Mouse (Mus musculus) lung, adult 2 months (tissue): Measurements from ENCODE around the gene Itgb2. TPM values are rescaled to one million over a fixed set of nuclear protein-coding genes. Genes with fewer than 3 reads are reported as not detected.

Experiments
- DNase-seq: peaks from one replicate; pipeline ENCODE4 v3.0.0; 2022
- H3K4me1 ChIP-seq: fragments of 200-500 bp; 2 replicates; pipeline ENCODE4 v1.6.1; 2011; ENCODE audit warnings: low read length; ENCODE audit not compliant: control insufficient read depth, insufficient read depth
- H3K4me3 ChIP-seq: fragments of 200-500 bp; replicated peaks from 2 replicates; pipeline ENCODE3; 2011; ENCODE audit warnings: low read depth, mild to moderate bottlenecking, control low read depth, low read length; ENCODE audit errors: extremely low read depth
- CTCF ChIP-seq: fragments of 200-500 bp; IDR thresholded peaks from 2 replicates; pipeline ENCODE4 v1.5.1; 2011; ENCODE audit warnings: mild to moderate bottlenecking, low read length, control low read depth; ENCODE audit not compliant: insufficient read depth
- POLR2A ChIP-seq: fragments of 200-500 bp; IDR thresholded peaks from 2 replicates; pipeline ENCODE4 v1.6.1; 2011; ENCODE audit warnings: low read depth, mild to moderate bottlenecking, control low read depth, low read length, borderline replicate concordance; ENCODE audit errors: extremely low read depth
- WGBS: fragments of 180-500 bp; shearing (Covaris S2); methylation state at CpG from one replicate; pipeline ENCODE4 v1.1.7; 2018; 5-methylcytosine and 5-hydroxymethylcytosine counted together
- polyA plus RNA-seq: library from polyadenylated mRNA; depleted of rRNA; stranded (reverse); fragments of >200 nt; gene quantifications from 2 replicates; pipeline ENCODE4 v1.2.3, GENCODE M21; 2012

Itgb2 gene
- polyA plus RNA-seq, 1 experiment: 91.7 TPM

DNA sequence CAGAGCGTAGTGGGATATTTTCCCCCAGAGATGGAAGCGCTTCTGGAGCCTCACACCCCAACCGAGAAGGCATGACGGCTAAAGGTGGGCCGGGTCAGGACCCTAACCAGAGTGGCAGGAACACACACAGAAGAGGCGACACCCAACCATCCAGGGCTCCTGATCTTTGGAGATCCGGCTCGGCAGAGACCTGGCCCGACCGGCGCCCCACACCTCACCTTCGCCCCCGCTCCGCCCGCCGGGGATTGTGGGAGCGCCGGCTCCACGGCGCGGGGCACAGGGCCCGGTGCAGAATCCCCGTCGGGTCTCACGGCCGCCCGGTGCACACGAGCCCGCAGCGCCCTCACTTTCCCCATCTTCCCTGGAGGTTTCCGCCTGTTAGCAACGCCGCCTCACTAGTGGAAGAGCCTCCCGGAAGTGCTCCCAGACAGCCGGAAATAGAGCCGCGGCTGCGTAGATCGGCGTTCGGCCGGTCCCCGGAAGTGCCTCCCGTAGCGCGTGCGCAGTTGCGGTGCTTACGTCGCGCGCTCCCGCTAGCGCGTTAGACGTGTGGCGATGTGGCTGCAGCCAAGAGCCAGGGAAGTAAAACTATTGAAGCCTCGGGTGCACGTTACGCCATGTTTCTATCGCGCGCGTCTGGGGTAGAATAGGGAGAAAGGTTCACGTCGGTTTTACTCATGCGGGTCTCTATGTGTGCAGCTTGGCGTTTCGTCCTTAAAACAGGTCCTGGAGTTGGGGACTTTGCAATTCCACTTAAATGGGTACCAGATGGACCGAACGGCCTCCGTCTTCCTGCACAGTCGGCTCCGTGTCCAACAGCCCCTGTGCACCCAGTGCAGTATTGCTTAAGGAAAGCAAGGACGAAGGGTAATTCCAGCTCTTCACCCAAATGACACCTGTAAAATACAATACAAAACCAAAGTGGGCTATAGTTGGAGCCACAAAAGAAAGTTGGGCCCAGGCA, 14.4 kb upstream of the Itgb2 start, which contains the start of gene Fam207a:
Fam207a (minus strand) TSS at position 401 of the 964 bp plus-strand sequence.
- 2% methylated on average over 75 of the region's 75 CpGs for WGBS
- H3K4me1 ChIP-seq: peaks cover 7% of the 10 kb centered on the region
- DNase-seq: peak; percentile 89
- TF ChIP-seq POLR2A (peak; percentile 97), CTCF (no peak)
- peak within 1 kb of the TSS; percentile 73 for H3K4me3 ChIP-seq

DNA sequence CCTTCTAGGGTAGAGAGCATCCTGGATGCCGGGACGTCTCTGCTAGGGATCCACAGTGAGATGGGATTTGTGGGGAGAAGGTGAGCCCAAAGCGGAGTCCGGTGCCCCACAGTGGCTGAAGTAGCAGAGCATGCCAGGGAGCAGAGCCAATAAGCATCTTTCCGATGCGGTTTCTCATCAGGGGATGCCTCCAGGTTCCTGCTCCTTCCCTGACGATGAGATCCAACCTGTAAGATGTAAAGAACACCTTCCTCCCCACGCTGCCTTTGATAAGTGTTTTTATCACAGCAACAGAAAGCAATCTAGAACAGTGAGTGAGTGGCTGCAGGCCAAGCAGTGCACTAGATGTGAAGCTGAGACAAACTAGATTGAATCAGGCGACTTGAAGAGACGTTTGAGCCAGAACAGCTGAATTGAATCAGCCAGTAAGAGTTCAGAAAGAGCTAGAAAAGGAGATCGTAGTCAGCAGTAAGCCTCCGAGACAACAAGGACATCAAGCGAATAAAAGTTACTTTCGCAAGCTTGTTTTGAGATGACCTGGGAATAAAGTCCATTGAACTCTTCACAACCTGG, 13.6 kb upstream of the Itgb2 start:
- H3K4me1 ChIP-seq: peaks cover 7% of the 10 kb centered on the region
- 35% methylated on average over 14 of the region's 14 CpGs for WGBS
- TF ChIP-seq CTCF (no peak), POLR2A (no peak)
- no peak for DNase-seq
- peak overlapping the region; percentile 56 for H3K4me3 ChIP-seq

DNA sequence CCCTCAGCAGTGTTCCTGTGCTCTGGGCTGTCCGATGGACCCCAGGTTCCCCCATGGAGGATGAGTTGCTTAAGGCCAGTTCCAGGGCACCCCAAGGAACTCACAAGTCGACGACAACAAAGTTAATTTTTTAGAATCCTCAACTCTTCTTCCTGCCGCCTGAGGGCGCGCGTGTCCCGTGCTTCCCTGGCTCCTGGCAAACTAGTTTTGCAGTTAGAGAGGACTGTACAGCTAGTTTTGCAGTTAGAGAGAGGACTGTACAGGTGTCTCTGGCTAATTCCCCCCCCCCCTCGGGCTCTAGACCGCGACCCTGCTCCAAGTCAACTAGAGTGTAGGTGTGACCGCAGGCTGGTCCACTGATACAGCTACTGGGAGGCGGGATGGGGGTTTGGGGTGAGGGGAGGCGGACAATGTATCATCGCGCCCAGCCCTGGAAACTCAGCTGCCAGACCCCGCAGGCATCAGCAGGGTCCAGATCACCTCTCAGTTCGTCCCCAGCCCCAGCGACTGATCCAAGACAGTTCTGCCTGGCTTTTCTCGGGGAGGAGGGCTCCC, 12.9 kb upstream of the Itgb2 start:
- TF ChIP-seq CTCF: peak; percentile 94
- TF ChIP-seq POLR2A: no peak
- Histone ChIP-seq H3K4me3 (no peak overlapping the region), H3K4me1 (peaks cover 7% of the 10 kb centered on the region)
- WGBS: 19% methylated on average over 20 of the region's 20 CpGs
- DNase-seq: peak; percentile 64

DNA sequence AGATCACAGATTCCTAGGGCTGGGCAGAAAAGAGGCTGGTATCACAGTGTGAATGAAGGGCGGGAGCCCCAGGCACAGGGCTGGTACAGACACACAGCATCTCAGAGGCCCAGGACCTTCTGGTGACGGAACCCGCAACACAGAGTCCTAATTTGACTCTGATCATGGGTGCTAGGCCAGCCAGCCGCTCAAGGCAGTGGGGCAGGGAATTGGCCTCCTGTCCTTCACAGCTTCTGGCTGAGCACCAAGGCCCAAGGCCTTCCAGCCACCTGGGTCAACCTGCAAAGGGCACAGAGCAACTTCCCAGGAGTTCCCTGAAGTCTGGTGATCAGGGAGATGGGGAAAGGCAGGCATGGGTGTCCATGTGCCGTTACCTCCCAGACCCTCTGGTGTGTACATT, 12.3 kb upstream of the Itgb2 start:
- TF ChIP-seq CTCF: no peak
- no peak for TF ChIP-seq POLR2A
- Histone ChIP-seq H3K4me1 (peaks cover 7% of the 10 kb centered on the region), H3K4me3 (no peak overlapping the region)
- no peak for DNase-seq
- WGBS: 94% methylated on average over 5 of the region's 5 CpGs

DNA sequence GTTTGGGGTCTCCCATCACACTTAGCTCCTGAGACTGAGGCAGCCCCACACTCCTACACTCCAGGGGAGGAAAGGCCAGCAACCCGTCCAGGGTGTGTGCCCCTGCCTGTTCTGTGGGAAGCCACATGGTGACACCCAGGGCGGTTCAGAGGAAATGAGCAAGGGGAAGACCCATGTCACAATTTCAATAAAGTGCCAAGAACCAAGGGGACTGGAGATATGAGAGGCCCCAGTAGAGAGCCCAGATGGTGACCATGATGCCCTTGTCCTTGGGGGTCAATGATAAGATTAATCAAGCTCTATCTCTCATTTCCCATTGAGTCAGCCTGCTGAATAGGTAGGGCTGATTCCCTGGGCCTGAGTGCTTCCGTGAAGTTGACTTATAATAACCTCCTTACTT, 10.9 kb upstream of the Itgb2 start:
- no peak overlapping the region for H3K4me3 ChIP-seq
- no peak for DNase-seq
- 66% methylated on average over 3 of the region's 3 CpGs for WGBS
- TF ChIP-seq CTCF (no peak), POLR2A (no peak)
- peaks cover 9% of the 10 kb centered on the region for H3K4me1 ChIP-seq

DNA sequence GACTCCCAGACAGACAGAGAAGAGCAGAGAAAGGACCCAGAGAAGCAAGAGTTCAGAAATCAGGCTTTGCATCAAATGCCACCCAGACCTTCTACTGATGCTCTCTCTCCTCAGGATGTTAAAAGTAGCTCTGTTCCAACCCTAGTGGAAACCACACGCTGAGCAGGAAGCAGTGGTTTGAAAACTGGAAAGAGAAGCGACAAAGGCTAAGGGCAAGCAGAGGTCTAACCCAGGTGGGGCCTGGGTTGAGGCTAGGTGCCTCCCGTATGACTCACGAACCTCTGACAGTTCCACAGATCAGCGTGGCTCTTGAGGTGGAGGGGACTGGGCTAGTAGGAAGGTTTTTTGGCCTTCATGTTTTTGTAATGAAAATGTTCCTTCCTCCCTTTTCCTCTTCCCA, 9.6 kb upstream of the Itgb2 start:
- peaks cover 7% of the 10 kb centered on the region for H3K4me1 ChIP-seq
- DNase-seq: no peak
- TF ChIP-seq POLR2A (no peak), CTCF (no peak)
- H3K4me3 ChIP-seq: no peak overlapping the region
- 67% methylated on average over 5 of the region's 5 CpGs for WGBS

DNA sequence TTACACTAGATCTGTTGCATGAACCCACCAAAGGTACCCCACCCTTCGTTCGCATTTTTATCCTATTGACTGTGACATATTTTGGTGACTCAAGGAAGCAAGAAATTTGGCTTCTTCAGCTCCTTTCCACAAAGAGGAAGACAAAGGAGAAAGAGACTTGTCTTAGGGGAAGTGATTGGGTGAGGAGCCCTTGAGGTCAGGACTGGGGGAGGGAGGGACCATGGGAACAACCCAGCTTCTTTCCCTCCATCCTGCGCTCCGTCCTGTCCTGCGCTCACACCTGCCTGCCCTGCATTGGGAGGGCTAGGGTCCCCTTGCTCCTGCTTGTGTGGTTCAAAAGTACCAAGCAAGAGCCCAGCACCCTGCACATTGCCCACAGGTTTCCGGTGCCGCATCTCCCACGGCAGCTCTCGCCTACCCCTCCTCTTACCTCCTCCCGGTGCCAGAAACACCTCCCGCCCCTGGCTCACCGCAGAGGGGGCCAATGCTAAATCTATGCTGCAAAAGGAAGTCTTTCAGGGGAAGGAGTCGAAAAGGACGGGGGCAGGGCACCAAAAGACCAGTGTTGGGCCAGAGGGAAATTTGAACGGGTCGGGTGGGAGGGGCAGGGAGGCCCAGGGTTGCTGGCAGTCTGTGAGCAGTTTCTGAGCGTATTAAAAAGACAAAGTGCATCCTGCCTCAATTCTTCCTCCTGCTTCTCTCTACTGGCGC, 7.9 kb upstream of the Itgb2 start:
- peaks cover 3% of the 10 kb centered on the region; the same call in 1 of the 2 replicates for H3K4me1 ChIP-seq
- TF ChIP-seq CTCF (no peak), POLR2A (no peak)
- WGBS: 19% methylated on average over 18 of the region's 18 CpGs
- no peak for DNase-seq
- H3K4me3 ChIP-seq: no peak overlapping the region

DNA sequence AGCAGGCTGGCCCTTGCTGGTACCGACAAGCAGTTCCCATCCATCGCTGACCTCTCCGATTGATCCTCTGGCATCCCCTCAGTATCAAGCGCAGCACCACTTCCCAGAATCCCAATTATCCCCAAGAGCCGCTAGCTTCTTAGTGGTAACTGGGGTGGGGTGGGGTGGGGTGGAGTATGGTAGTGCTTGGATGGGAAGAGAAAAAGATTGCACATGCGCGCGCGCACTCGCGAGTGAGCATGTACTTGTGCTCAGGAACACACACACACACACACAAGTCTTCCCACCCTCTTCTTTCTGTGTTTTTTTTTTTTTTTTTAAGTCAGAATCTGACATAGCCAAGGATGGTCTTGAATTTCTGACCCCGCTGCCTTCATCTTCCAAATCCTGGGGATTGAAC, 7.3 kb upstream of the Itgb2 start:
- H3K4me1 ChIP-seq: peaks cover 3% of the 10 kb centered on the region; the same call in 1 of the 2 replicates
- DNase-seq: no peak
- 55% methylated on average over 12 of the region's 12 CpGs for WGBS
- H3K4me3 ChIP-seq: no peak overlapping the region
- TF ChIP-seq POLR2A (no peak), CTCF (no peak)

DNA sequence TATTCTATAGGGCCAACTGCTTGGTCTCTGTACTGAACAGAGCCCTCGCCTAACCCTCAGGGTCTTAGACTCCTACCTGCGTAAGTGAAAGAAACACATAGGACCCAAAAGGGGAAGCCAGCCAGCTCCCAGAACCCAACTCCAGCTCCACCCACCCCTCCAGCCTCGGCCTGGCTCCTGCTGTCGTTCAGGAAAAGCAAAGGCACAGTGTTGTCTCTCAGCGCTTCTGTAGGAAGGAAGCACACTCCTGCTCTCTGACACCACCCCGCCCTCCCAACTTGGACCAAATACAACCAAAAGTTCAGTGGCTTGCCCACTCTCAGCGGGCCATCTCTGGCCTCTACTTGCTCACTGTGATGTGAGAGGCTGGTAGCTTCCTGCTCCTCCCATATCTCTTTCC, 6.7 kb upstream of the Itgb2 start:
- TF ChIP-seq CTCF (no peak), POLR2A (no peak)
- WGBS: 39% methylated on average over 7 of the region's 7 CpGs

More for the DNA sequence above, 6.7 kb upstream of the Itgb2 start:
- DNase-seq: no peak
- Histone ChIP-seq H3K4me3 (no peak overlapping the region), H3K4me1 (peaks cover 3% of the 10 kb centered on the region; the same call in 1 of the 2 replicates)
